ENCODE assay signal across 7 mouse cellular contexts in the genomic region with DNA sequence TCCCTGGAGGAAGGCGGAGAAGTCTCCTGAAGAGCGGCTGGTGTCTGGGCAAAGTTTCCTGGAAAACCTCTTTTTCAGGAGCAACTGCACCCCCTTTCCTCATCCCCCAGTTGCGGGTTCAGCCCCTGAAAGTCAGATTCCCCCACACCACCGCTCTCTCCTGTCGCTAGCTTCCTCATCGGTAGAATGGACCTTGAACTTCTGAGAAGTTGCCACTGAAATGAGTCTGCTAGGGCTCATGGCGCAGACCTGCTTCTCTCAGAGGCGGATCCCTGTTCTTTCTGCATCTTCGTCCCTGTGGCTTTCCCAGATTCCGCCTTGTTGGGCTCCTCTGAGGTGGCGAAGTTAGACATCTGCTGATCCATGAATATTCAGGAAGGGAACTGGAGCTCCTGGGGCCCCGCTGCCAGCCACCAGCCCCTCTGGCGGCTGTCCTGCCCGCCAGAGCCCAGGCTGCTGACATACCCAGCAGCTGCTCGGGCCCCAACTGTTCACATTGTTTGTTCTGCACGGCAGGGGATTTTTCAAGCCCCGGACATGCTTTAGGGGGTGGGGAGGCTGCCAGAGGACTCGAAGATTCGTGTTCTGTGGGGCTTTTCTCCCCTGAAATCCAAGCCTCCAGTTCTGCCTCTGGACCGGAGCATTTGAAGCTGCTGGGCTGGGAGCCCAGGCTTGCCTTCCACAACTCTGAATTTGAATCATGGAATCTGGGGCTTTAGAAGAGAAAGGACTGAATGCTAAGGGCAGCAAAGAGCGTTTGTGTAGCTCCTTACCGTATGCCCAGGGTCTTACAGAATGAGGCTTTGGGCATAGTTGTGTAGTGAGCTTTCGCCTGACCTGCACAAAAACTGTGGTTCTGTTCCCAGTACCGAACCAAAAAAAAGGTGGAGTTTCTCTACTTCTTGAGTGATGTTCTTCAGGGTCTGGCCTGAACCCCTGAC. TPM values are rescaled to one million over a fixed set of nuclear protein-coding genes. Genes with fewer than 3 reads are reported as not detected.
DNase-seq lines count a peak whose midpoint lies in the region; ATAC-seq and TF ChIP-seq lines count a peak whose summit lies in the region.

No protein-coding gene starts in this region.

- no peak overlapping the region for H3K4me3 ChIP-seq in lung, postnatal 0 days (ENCODE audit: low read depth, low read length)
- peak overlapping the region; percentile 39 for H3K4me3 ChIP-seq in layer of hippocampus, adult 2 months
- H3K4me3 ChIP-seq in stomach, embryonic 15.5 days (replicated peaks), result 0 out of 2 replicates have a peak overlapping the region, but pooled peaks have one; percentile 10

- H3K4me1 ChIP-seq in lung, postnatal 0 days (ENCODE audit: insufficient read depth, low read depth, low read length), result peaks cover 16% of the 10 kb centered on the region
- peaks cover 52% of the 10 kb centered on the region for H3K4me1 ChIP-seq in stomach, embryonic 15.5 days

- H3K27ac ChIP-seq in lung, postnatal 0 days (ENCODE audit: low read length), result no peak overlapping the region
- H3K27ac ChIP-seq in layer of hippocampus, adult 2 months, result peak overlapping the region; percentile 83
- H3K27ac ChIP-seq in stomach, embryonic 15.5 days, result peak overlapping the region; percentile 86

- TF ChIP-seq CTCF in lung, postnatal 0 days (IDR thresholded peaks at IDR 0.05), result no peak
- no peak for TF ChIP-seq CTCF in layer of hippocampus, adult 2 months (conservative IDR thresholded peaks at IDR 0.05)

- no peak for DNase-seq in lung, postnatal 0 days (ENCODE audit: low spot score)
- no peak for DNase-seq in lung, postnatal 36 days
- peak; percentile 36 for DNase-seq in fibroblast of lung, adult 2 months (ENCODE audit: low read depth)
- DNase-seq in layer of hippocampus, adult 2 months (ENCODE audit: low spot score in 2 of 2), result peak in 1 of 2 experiments; percentile 70
- DNase-seq in mesoderm, embryonic 11.5 days (ENCODE audit: low read depth, low spot score), result peak; percentile 78
- DNase-seq in testis, postnatal 10 days (ENCODE audit: low spot score), result no peak

- no peak for ATAC-seq in lung, postnatal 0 days
- peak; percentile 51; the same call in 1 of the 2 replicates for ATAC-seq in stomach, embryonic 15.5 days (ENCODE audit: insufficient read depth, low FRiP score, low read depth)

- no peaks in the 10 kb centered on the region for H3K9me3 ChIP-seq in lung, postnatal 0 days (ENCODE audit: low read length)
- no peaks in the 10 kb centered on the region for H3K9me3 ChIP-seq in stomach, embryonic 15.5 days

- H3K27me3 ChIP-seq in lung, postnatal 0 days (replicated peaks; ENCODE audit: insufficient read depth, low read length), result no peaks in the 10 kb centered on the region
- no peaks in the 10 kb centered on the region for H3K27me3 ChIP-seq in stomach, embryonic 15.5 days (replicated peaks)

- TF ChIP-seq EP300 in lung, postnatal 0 days (IDR thresholded peaks at IDR 0.05), result no peak

- WGBS in lung, postnatal 0 days, result 22% methylated on average over 24 of the region's 24 CpGs
- WGBS in stomach, embryonic 15.5 days, result 20% methylated on average over 24 of the region's 24 CpGs

- H3K36me3 ChIP-seq in lung, postnatal 0 days (ENCODE audit: insufficient read depth, low read length), result no peaks in the 10 kb centered on the region
- H3K36me3 ChIP-seq in stomach, embryonic 15.5 days, result peaks cover 10% of the 10 kb centered on the region

- peak overlapping the region; percentile 11; the same call in 1 of the 2 replicates for H3K4me2 ChIP-seq in lung, postnatal 0 days (replicated peaks; ENCODE audit: low read depth, low read length)
- H3K4me2 ChIP-seq in stomach, embryonic 15.5 days, result peak overlapping the region; percentile 47

- no peak overlapping the region; the same call in 1 of the 2 replicates for H3K9ac ChIP-seq in lung, postnatal 0 days (replicated peaks; ENCODE audit: low read depth)
- no peak overlapping the region for H3K9ac ChIP-seq in stomach, embryonic 15.5 days

RNA-seq across cellular contexts. Expression of gene Igdcc4, which starts 8.1 kb away (rescaled TPM):
- 1.7 and 1.8 TPM in 2 replicates for polyA plus RNA-seq in lung, postnatal 0 days (2015; fragmentation: Nextera tagmentation; extraction: Ambion mirVana)
- 10 to 100 TPM; 34.7 to 38.8 TPM for total RNA-seq in layer of hippocampus, adult 2 months (2021)
- 27.3 and 30.6 TPM in 2 replicates for polyA plus RNA-seq in stomach, embryonic 15.5 days (2015; fragmentation: Nextera tagmentation; extraction: Ambion mirVana)

RNA-seq across cellular contexts. Expression of gene Igdcc3, which starts 31.6 kb away (rescaled TPM):
- 0.33 and 0.67 TPM in 2 replicates for polyA plus RNA-seq in lung, postnatal 0 days (2015; fragmentation: Nextera tagmentation; extraction: Ambion mirVana)
- total RNA-seq in layer of hippocampus, adult 2 months (2021), result 1 to 10 TPM; 3.5 to 4.9 TPM
- 1.5 TPM in 2 replicates for polyA plus RNA-seq in stomach, embryonic 15.5 days (2015; fragmentation: Nextera tagmentation; extraction: Ambion mirVana)

Comparison
In these comparisons a context has a peak if more than half of its experiments do, and no peak if none do; other contexts are left out.
1. DNase-seq: peak in fibroblast of lung, adult 2 months (single experiment) and mesoderm, embryonic 11.5 days (single experiment); none in lung, postnatal 0 days (single experiment), lung, postnatal 36 days (single experiment) and testis, postnatal 10 days (single experiment).
2. RNA of gene Igdcc4, which starts 8.1 kb away (polyA plus RNA-seq): 27.3 to 30.6 TPM in stomach, embryonic 15.5 days; 1.7 to 1.8 TPM in lung, postnatal 0 days; every median in the first group is over 10 times any median in the second.